Comparison of ENCODE assay signal across 9 mouse cellular contexts in the genomic region with DNA sequence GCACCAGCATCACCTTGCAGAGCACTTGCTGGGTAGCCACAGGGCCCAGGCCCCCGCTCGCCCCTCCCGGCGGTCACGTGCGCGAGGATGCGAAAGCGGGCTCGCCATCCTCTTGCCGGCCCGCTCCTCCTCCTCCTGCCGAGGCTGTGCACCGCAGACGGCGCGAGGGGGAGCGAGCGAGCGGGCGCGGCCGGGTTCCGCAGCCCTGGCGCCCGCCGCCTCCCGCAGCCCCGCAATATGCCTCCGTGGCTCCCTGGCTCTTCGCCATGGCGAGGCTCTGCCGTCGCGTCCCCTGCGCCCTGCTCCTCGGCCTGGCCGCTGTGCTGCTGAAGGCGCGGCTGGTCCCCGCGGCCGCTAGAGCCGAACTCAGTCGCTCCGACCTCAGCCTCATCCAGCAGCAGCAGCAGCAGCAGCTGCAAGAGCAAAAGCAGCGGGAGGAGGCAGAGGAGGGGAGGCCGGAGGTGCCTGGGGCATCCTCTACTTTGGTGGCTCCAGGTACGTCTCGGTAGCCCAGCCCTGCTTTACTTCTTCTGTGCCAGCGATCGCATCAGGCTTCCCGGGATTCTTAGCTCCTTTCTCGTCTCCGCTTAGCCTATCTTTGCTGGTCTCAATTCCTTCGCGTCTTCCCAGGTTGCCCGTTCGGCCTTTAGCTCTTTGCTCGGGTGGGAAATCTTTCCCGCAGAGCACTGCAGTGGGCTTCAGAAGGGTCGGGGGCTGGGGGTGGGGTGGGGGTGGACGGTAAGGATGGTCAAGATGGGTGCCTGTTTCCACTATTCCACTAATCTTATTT. TPM values are rescaled to one million over a fixed set of nuclear protein-coding genes. Genes with fewer than 3 reads are reported as not detected.
A peak's percentile ranks its signal among the peaks of the same experiment; 100 is the strongest.
DNase-seq lines count a peak whose midpoint lies in the region; ATAC-seq lines count a peak whose summit lies in the region.
"Had no signal": no experiment of that assay in that cellular context is flagged by ENCODE, and none has a peak within 500 bp of the region (broad histone marks: within the 10 kb centered on the region; RNA-seq: fewer than 3 reads in every experiment).

A gene (plus strand): TSS at position 154 of the 790 bp plus-strand sequence.

- ATAC-seq in embryonic facial prominence, embryonic 14.5 days (ENCODE audit: low read depth) = peak; percentile 95
- ATAC-seq in heart, embryonic 11.5 days (replicated peaks; ENCODE audit: insufficient number of reproducible peaks, low FRiP score, low TSS enrichment) = peak; percentile 82
- peak; percentile 93 for ATAC-seq in kidney, embryonic 15.5 days (replicated peaks; ENCODE audit: low FRiP score)
- 0 out of 2 replicates have a peak, but pooled peaks have one; percentile 20 for ATAC-seq in monocyte, adult 5-6 weeks (replicated peaks; ENCODE audit: insufficient number of reproducible peaks, low FRiP score, low TSS enrichment, poor library complexity, severe bottlenecking)

- H3K4me1 ChIP-seq in embryonic facial prominence, embryonic 14.5 days (ENCODE audit: control insufficient read depth, insufficient read depth, low read length) = no peaks in the 10 kb centered on the region
- no peaks in the 10 kb centered on the region for H3K4me1 ChIP-seq in heart, embryonic 11.5 days (ENCODE audit: control insufficient read depth, insufficient read depth, low read length)
- peaks cover 18% of the 10 kb centered on the region for H3K4me1 ChIP-seq in kidney, embryonic 15.5 days

- H3K4me3 ChIP-seq in embryonic facial prominence, embryonic 14.5 days (ENCODE audit: low read depth, low read length) = peak within 1 kb of the TSS; percentile 74
- peak within 1 kb of the TSS; percentile 71 for H3K4me3 ChIP-seq in heart, embryonic 11.5 days (ENCODE audit: low read depth, low read length)
- H3K4me3 ChIP-seq in kidney, embryonic 15.5 days (replicated peaks) = peak within 1 kb of the TSS; percentile 65

- H3K9ac ChIP-seq in embryonic facial prominence, embryonic 14.5 days (ENCODE audit: low read depth, low read length) = peak within 1 kb of the TSS; percentile 81
- peak within 1 kb of the TSS; percentile 70 for H3K9ac ChIP-seq in heart, embryonic 11.5 days (ENCODE audit: low read depth, low read length)
- peak within 1 kb of the TSS; percentile 58 for H3K9ac ChIP-seq in kidney, embryonic 15.5 days

- DNase-seq in urinary bladder, adult 18-20 months (ENCODE audit: low spot score in 2 of 2) = peak; percentile 44 to 56
- no peak for DNase-seq in urinary bladder, postnatal 10 days (ENCODE audit: low spot score)
- DNase-seq in embryonic facial prominence, embryonic 14.5 days (ENCODE audit: low spot score) = peak; percentile 86
- peak; percentile 46 for DNase-seq in liver
- peak; percentile 37 to 45 for DNase-seq in spleen, postnatal 36 days (ENCODE audit: low spot score in 2 of 2)

- no peaks in the 10 kb centered on the region for H3K36me3 ChIP-seq in embryonic facial prominence, embryonic 14.5 days (ENCODE audit: control insufficient read depth, insufficient read depth, low read length)
- H3K36me3 ChIP-seq in heart, embryonic 11.5 days (ENCODE audit: control insufficient read depth, insufficient read depth, low read length) = no peaks in the 10 kb centered on the region
- no peaks in the 10 kb centered on the region for H3K36me3 ChIP-seq in kidney, embryonic 15.5 days
- H3K36me3 ChIP-seq: G1E had no signal

- H3K4me2 ChIP-seq in embryonic facial prominence, embryonic 14.5 days (ENCODE audit: low read depth, low read length) = peak within 1 kb of the TSS; percentile 85
- H3K4me2 ChIP-seq in heart, embryonic 11.5 days = peak within 1 kb of the TSS; percentile 94
- peak within 1 kb of the TSS; percentile 96 for H3K4me2 ChIP-seq in kidney, embryonic 15.5 days

- H3K27me3 ChIP-seq in embryonic facial prominence, embryonic 14.5 days (replicated peaks; ENCODE audit: control insufficient read depth, insufficient read depth, low read length) = no peaks in the 10 kb centered on the region; the same call in 1 of the 2 replicates
- peaks cover 4% of the 10 kb centered on the region for H3K27me3 ChIP-seq in heart, embryonic 11.5 days (ENCODE audit: control insufficient read depth, insufficient read depth, low read length)
- H3K27me3 ChIP-seq in kidney, embryonic 15.5 days = peaks cover 10% of the 10 kb centered on the region; the same call in 1 of the 2 replicates

- WGBS in embryonic facial prominence, embryonic 14.5 days = under 1% methylated on average over 54 of the region's 63 CpGs
- WGBS in heart, embryonic 11.5 days (ENCODE audit: insufficient replicate concordance) = 0% methylated on average over 44 of the region's 63 CpGs
- WGBS in kidney, embryonic 15.5 days = under 1% methylated on average over 58 of the region's 63 CpGs

- no peaks in the 10 kb centered on the region for H3K9me3 ChIP-seq in embryonic facial prominence, embryonic 14.5 days (ENCODE audit: control insufficient read depth, low read length)
- H3K9me3 ChIP-seq in heart, embryonic 11.5 days (replicated peaks; ENCODE audit: control insufficient read depth, low read length) = no peaks in the 10 kb centered on the region
- H3K9me3 ChIP-seq in kidney, embryonic 15.5 days (replicated peaks) = no peaks in the 10 kb centered on the region
- H3K9me3 ChIP-seq: G1E had no signal

- peak within 1 kb of the TSS; percentile 56 for H3K27ac ChIP-seq in embryonic facial prominence, embryonic 14.5 days (replicated peaks; ENCODE audit: low read depth, low read length)
- H3K27ac ChIP-seq in heart, embryonic 11.5 days (ENCODE audit: low read depth, low read length) = no peak within 1 kb of the TSS
- peak within 1 kb of the TSS; percentile 60 for H3K27ac ChIP-seq in kidney, embryonic 15.5 days

RNA-seq across cellular contexts. Expression of the gene that starts here (rescaled TPM):
- polyA plus RNA-seq in embryonic facial prominence, embryonic 14.5 days (2014; fragmentation: Nextera tagmentation; extraction: Ambion mirVana) = 21.0 TPM in 2 replicates
- polyA plus RNA-seq in heart, embryonic 11.5 days (2014; fragmentation: Nextera tagmentation; extraction: Ambion mirVana) = 2.8 and 4.0 TPM in 2 replicates
- polyA plus RNA-seq in kidney, embryonic 15.5 days (2015; fragmentation: Nextera tagmentation; extraction: Ambion mirVana) = 5.4 and 6.4 TPM in 2 replicates
- 0.10 TPM in 1 of 3 replicates, not detected in the others for total RNA-seq in monocyte, adult 5-6 weeks (2017)
- polyA plus RNA-seq: G1E had no signal

Comparison
In these comparisons a context has a peak if more than half of its experiments do, and no peak if none do; other contexts are left out.
1. Peak in ATAC-seq in monocyte, adult 5-6 weeks; RNA of the gene not detected or under 1 TPM.
2. ATAC-seq: peak in every context shown above with its lines; median percentile 95 in embryonic facial prominence, embryonic 14.5 days; 93 in kidney, embryonic 15.5 days; 82 in heart, embryonic 11.5 days; 20 in monocyte, adult 5-6 weeks.